In genomic region chr14:46664305-46664704, GRCm38 (mm10) we compare ENCODE assay signal across 22 mouse cellular contexts.
DNase-seq lines count a peak whose midpoint lies in the region; ATAC-seq and TF ChIP-seq lines count a peak whose summit lies in the region.
"Had no signal": no experiment of that assay in that cellular context is flagged by ENCODE, and none has a peak within 500 bp of the region (broad histone marks: within the 10 kb centered on the region; RNA-seq: fewer than 3 reads in every experiment).

No protein-coding gene starts in this region.

- no peak overlapping the region for H3K4me2 ChIP-seq in lung, embryonic 14.5 days
- no peak overlapping the region for H3K4me2 ChIP-seq in stomach, embryonic 16.5 days (ENCODE audit: low read depth, low read length)
- H3K4me2 ChIP-seq in stomach, postnatal 0 days (replicated peaks; ENCODE audit: low read depth): no peak overlapping the region
- H3K4me2 ChIP-seq: embryonic facial prominence, embryonic 12.5 days; forebrain, embryonic 12.5 days had no signal

- TF ChIP-seq EP300 in stomach, postnatal 0 days (optimal IDR thresholded peaks at IDR 0.05): no peak

- H3K9me3 ChIP-seq in lung, embryonic 14.5 days (ENCODE audit: low read depth, low read length): no peaks in the 10 kb centered on the region
- H3K9me3 ChIP-seq in stomach, embryonic 16.5 days (replicated peaks; ENCODE audit: control insufficient read depth, low read length): no peaks in the 10 kb centered on the region
- H3K9me3 ChIP-seq in stomach, postnatal 0 days (ENCODE audit: control insufficient read depth, low read length): no peaks in the 10 kb centered on the region
- H3K9me3 ChIP-seq: forebrain, embryonic 12.5 days; G1E; heart, embryonic 10.5 days had no signal

- H3K27ac ChIP-seq in kidney, adult 2 months (ENCODE audit: insufficient read depth, low read depth, low read length): no peak overlapping the region
- no peak overlapping the region for H3K27ac ChIP-seq in lung, embryonic 14.5 days (ENCODE audit: low read depth)
- no peak overlapping the region for H3K27ac ChIP-seq in stomach, embryonic 16.5 days (ENCODE audit: low read length)
- H3K27ac ChIP-seq in stomach, postnatal 0 days (replicated peaks): no peak overlapping the region
- H3K27ac ChIP-seq: embryonic facial prominence, embryonic 12.5 days; forebrain, embryonic 12.5 days; heart, embryonic 10.5 days had no signal

- 58% methylated on average over 6 of the region's 6 CpGs for WGBS in kidney, adult 2 months
- 56% methylated on average over 6 of the region's 6 CpGs for WGBS in lung, embryonic 14.5 days
- WGBS in stomach, embryonic 16.5 days: 61% methylated on average over 6 of the region's 6 CpGs
- WGBS in stomach, postnatal 0 days: 64% methylated on average over 6 of the region's 6 CpGs

- H3K4me1 ChIP-seq in kidney, adult 2 months (ENCODE audit: control insufficient read depth, insufficient read depth, low read length): no peaks in the 10 kb centered on the region
- peaks cover 10% of the 10 kb centered on the region; the same call in 1 of the 2 replicates for H3K4me1 ChIP-seq in lung, embryonic 14.5 days (ENCODE audit: insufficient read depth)
- H3K4me1 ChIP-seq in stomach, embryonic 16.5 days (ENCODE audit: control insufficient read depth, insufficient read depth, low read length): 0 out of 2 replicates have a peak, but pooled peaks cover 4% of the 10 kb centered on the region
- no peaks in the 10 kb centered on the region for H3K4me1 ChIP-seq in stomach, postnatal 0 days (replicated peaks; ENCODE audit: control insufficient read depth, insufficient read depth)

- no peak for TF ChIP-seq POLR2A in kidney, adult 2 months (IDR thresholded peaks at IDR 0.05; ENCODE audit: low read depth, low read length)

- ATAC-seq in lung, embryonic 14.5 days (ENCODE audit: insufficient read depth): 0 out of 2 replicates have a peak, but pooled peaks have one; percentile 30
- ATAC-seq in stomach, embryonic 16.5 days (ENCODE audit: insufficient read depth, low FRiP score): peak; percentile 25; the same call in 1 of the 2 replicates
- ATAC-seq in stomach, postnatal 0 days (ENCODE audit: low FRiP score, low TSS enrichment): no peak
- no peak for ATAC-seq in megakaryocyte progenitor cell, adult 5-6 weeks (replicated peaks; ENCODE audit: poor library complexity)
- ATAC-seq: CD4-positive, CD25-positive, alpha-beta regulatory T cell, adult 4 months; forebrain, embryonic 16.5 days had no signal

- peak; percentile 30 for DNase-seq in kidney, adult 2 months
- no peak for DNase-seq in kidney, adult 18-20 months
- peak; percentile 22 for DNase-seq in lung, embryonic 14.5 days
- no peak for DNase-seq in lung, postnatal 10 days
- DNase-seq in stomach, postnatal 0 days (ENCODE audit: low spot score): no peak
- DNase-seq: adrenal gland, postnatal 10 days; B cell, adult 2 months; cerebellum, adult 11 months; cerebellum, adult 8-10 months; cerebellum, postnatal 25 days; gastrocnemius, postnatal 10 days; heart, adult 18-20 months; heart, postnatal 10 days; heart, postnatal 4 days had no signal

- no peaks in the 10 kb centered on the region for H3K36me3 ChIP-seq in kidney, adult 2 months (ENCODE audit: control insufficient read depth, insufficient read depth, low read length)
- no peaks in the 10 kb centered on the region for H3K36me3 ChIP-seq in lung, embryonic 14.5 days (ENCODE audit: insufficient read depth)
- no peaks in the 10 kb centered on the region for H3K36me3 ChIP-seq in stomach, embryonic 16.5 days (ENCODE audit: control insufficient read depth, insufficient read depth, low read length)
- no peaks in the 10 kb centered on the region for H3K36me3 ChIP-seq in stomach, postnatal 0 days (ENCODE audit: control insufficient read depth, insufficient read depth, low read length)
- H3K36me3 ChIP-seq: embryonic facial prominence, embryonic 12.5 days; forebrain, embryonic 12.5 days; G1E; heart, embryonic 10.5 days had no signal

- TF ChIP-seq CTCF in kidney, adult 2 months (conservative IDR thresholded peaks at IDR 0.05; ENCODE audit: insufficient read depth, insufficient read length, low read depth, low read length): no peak
- TF ChIP-seq CTCF in lung, embryonic 14.5 days (IDR thresholded peaks at IDR 0.05; ENCODE audit: low read depth): no peak
- TF ChIP-seq CTCF in stomach, postnatal 0 days (IDR thresholded peaks at IDR 0.05; ENCODE audit: low read depth): no peak

- H3K4me3 ChIP-seq in kidney, adult 2 months (ENCODE audit: insufficient read depth, low read depth, low read length): no peak overlapping the region
- no peak overlapping the region for H3K4me3 ChIP-seq in lung, embryonic 14.5 days (ENCODE audit: low read depth, low read length)
- H3K4me3 ChIP-seq in stomach, embryonic 16.5 days (replicated peaks; ENCODE audit: low read length): no peak overlapping the region
- H3K4me3 ChIP-seq in stomach, postnatal 0 days (ENCODE audit: low read depth, low read length): no peak overlapping the region
- H3K4me3 ChIP-seq: embryonic facial prominence, embryonic 12.5 days; forebrain, embryonic 12.5 days; heart, embryonic 10.5 days had no signal

- no peak overlapping the region for H3K9ac ChIP-seq in lung, embryonic 14.5 days
- no peak overlapping the region for H3K9ac ChIP-seq in stomach, embryonic 16.5 days (ENCODE audit: low read length)
- H3K9ac ChIP-seq in stomach, postnatal 0 days (ENCODE audit: low read length): no peak overlapping the region
- H3K9ac ChIP-seq: embryonic facial prominence, embryonic 12.5 days; forebrain, embryonic 12.5 days had no signal

- no peaks in the 10 kb centered on the region for H3K27me3 ChIP-seq in kidney, adult 2 months (replicated peaks; ENCODE audit: control insufficient read depth, insufficient read depth, low read length)
- H3K27me3 ChIP-seq in lung, embryonic 14.5 days (ENCODE audit: insufficient read depth, low read length): no peaks in the 10 kb centered on the region
- H3K27me3 ChIP-seq in stomach, embryonic 16.5 days (ENCODE audit: control insufficient read depth, insufficient read depth, low read length): no peaks in the 10 kb centered on the region
- no peaks in the 10 kb centered on the region for H3K27me3 ChIP-seq in stomach, postnatal 0 days (ENCODE audit: control insufficient read depth, insufficient read depth, low read length)
- H3K27me3 ChIP-seq: embryonic facial prominence, embryonic 12.5 days had no signal

Comparison
In these comparisons a context has a peak if more than half of its experiments do, and no peak if none do; other contexts are left out.
1. DNase-seq: peak in kidney, adult 2 months (single experiment) and lung, embryonic 14.5 days (single experiment); none in kidney, adult 18-20 months (single experiment), lung, postnatal 10 days (single experiment) and stomach, postnatal 0 days (single experiment).
2. ATAC-seq: peak in lung, embryonic 14.5 days (single experiment) and stomach, embryonic 16.5 days (single experiment); none in stomach, postnatal 0 days (single experiment) and megakaryocyte progenitor cell, adult 5-6 weeks (single experiment).